Mouse (Mus musculus): ENCODE data around the gene Arpin.

- TF ChIP-seq GATA1 (IDR thresholded peaks at IDR 0.05; ENCODE audit: borderline replicate concordance, low read length) = no peak
- TF ChIP-seq FLI1 (IDR thresholded peaks at IDR 0.05; ENCODE audit: low read length) = no peak
These were observed 35.2 kb upstream of the Arpin start for GRCm38 (mm10) chr7:79970336-79970735.

Measured in megakaryocyte, embryonic 14.5 days (primary cell).